24 mouse cellular contexts compared by ENCODE assay signal in the genomic region with DNA sequence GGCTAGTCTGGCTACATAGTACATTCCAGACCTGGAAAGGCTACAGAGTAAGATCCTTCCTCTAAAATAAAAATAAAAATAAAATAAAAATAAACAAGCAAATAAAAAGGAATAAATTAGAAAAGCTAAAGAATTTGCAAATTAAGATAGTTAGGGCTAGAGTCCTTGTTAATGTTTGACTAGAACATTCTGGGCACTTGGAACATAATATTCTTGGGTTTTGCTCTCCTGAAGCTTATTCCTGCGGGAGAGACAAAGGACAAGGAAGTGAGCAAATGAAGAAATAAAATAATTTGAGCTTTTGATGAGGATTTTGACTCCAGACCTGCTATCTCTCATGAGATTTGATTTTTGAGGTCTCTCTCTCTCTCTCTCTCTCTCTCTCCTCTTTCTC. TPM values are rescaled to one million over a fixed set of nuclear protein-coding genes. Genes with fewer than 3 reads are reported as not detected.
DNase-seq lines count a peak whose midpoint lies in the region; TF ChIP-seq lines count a peak whose summit lies in the region.
"Had no signal": no experiment of that assay in that cellular context is flagged by ENCODE, and none has a peak within 500 bp of the region (broad histone marks: within the 10 kb centered on the region; RNA-seq: fewer than 3 reads in every experiment).

No protein-coding gene starts in this region.

- peak overlapping the region; percentile 96 for H3K27ac ChIP-seq in kidney, adult 2 months (ENCODE audit: insufficient read depth, low read depth, low read length)
- H3K27ac ChIP-seq in ES-Bruce4 (ENCODE audit: insufficient read depth, low read length), result peak overlapping the region; percentile 95
- H3K27ac ChIP-seq in embryonic facial prominence, embryonic 10.5 days (replicated peaks), result no peak overlapping the region
- H3K27ac ChIP-seq: embryonic facial prominence, embryonic 12.5 days; forebrain, embryonic 13.5 days; forebrain, embryonic 15.5 days had no signal

- TF ChIP-seq POLR2A in kidney, adult 2 months (IDR thresholded peaks at IDR 0.05; ENCODE audit: low read depth, low read length), result no peak
- no peak for TF ChIP-seq POLR2A in ES-Bruce4 (IDR thresholded peaks at IDR 0.05; ENCODE audit: insufficient read depth, low read length)

- no peak overlapping the region for H3K9ac ChIP-seq in ES-Bruce4 (ENCODE audit: low read depth, poor library complexity, severe bottlenecking)
- H3K9ac ChIP-seq: embryonic facial prominence, embryonic 12.5 days; forebrain, embryonic 13.5 days; forebrain, embryonic 15.5 days; forebrain, postnatal 0 days had no signal

- no peak overlapping the region for H3K4me3 ChIP-seq in kidney, adult 2 months (ENCODE audit: insufficient read depth, low read depth, low read length)
- no peak overlapping the region for H3K4me3 ChIP-seq in ES-Bruce4 (ENCODE audit: low read depth, low read length)
- no peak overlapping the region for H3K4me3 ChIP-seq in embryonic facial prominence, embryonic 10.5 days
- H3K4me3 ChIP-seq: embryonic facial prominence, embryonic 12.5 days; forebrain, embryonic 13.5 days; forebrain, embryonic 15.5 days had no signal

- peaks cover 26% of the 10 kb centered on the region for H3K4me1 ChIP-seq in kidney, adult 2 months (ENCODE audit: control insufficient read depth, insufficient read depth, low read length)
- H3K4me1 ChIP-seq in ES-Bruce4 (ENCODE audit: control insufficient read depth, insufficient read depth, low read length), result peaks cover 10% of the 10 kb centered on the region
- H3K4me1 ChIP-seq in embryonic facial prominence, embryonic 10.5 days, result peaks cover 26% of the 10 kb centered on the region

- H3K9me3 ChIP-seq in ES-Bruce4 (replicated peaks; ENCODE audit: control insufficient read depth, insufficient read depth, low read length, poor library complexity, severe bottlenecking), result peaks cover 5% of the 10 kb centered on the region; the same call in 1 of the 2 replicates
- no peaks in the 10 kb centered on the region for H3K9me3 ChIP-seq in embryonic facial prominence, embryonic 10.5 days
- H3K9me3 ChIP-seq: forebrain, embryonic 13.5 days; forebrain, embryonic 15.5 days had no signal

- no peak for TF ChIP-seq EP300 in ES-Bruce4 (IDR thresholded peaks at IDR 0.05; ENCODE audit: insufficient read depth, low read depth, low read length)

- WGBS in kidney, adult 2 months, result 30% methylated on average over 1 of the region's 1 CpGs
- 86% methylated on average over 1 of the region's 1 CpGs for WGBS in embryonic facial prominence, embryonic 10.5 days

- no peaks in the 10 kb centered on the region for H3K27me3 ChIP-seq in kidney, adult 2 months (replicated peaks; ENCODE audit: control insufficient read depth, insufficient read depth, low read length)
- H3K27me3 ChIP-seq in ES-Bruce4 (ENCODE audit: control insufficient read depth, insufficient read depth, low read length, poor library complexity, severe bottlenecking), result no peaks in the 10 kb centered on the region
- peaks cover 15% of the 10 kb centered on the region for H3K27me3 ChIP-seq in embryonic facial prominence, embryonic 10.5 days (replicated peaks; ENCODE audit: low read depth, poor library complexity, severe bottlenecking)
- H3K27me3 ChIP-seq: CH12.LX; embryonic facial prominence, embryonic 12.5 days; forebrain, embryonic 13.5 days; forebrain, embryonic 15.5 days had no signal

- no peaks in the 10 kb centered on the region for H3K36me3 ChIP-seq in kidney, adult 2 months (ENCODE audit: control insufficient read depth, insufficient read depth, low read length)
- H3K36me3 ChIP-seq in ES-Bruce4 (ENCODE audit: control insufficient read depth, insufficient read depth, low read length, poor library complexity, severe bottlenecking), result no peaks in the 10 kb centered on the region
- no peaks in the 10 kb centered on the region for H3K36me3 ChIP-seq in embryonic facial prominence, embryonic 10.5 days (replicated peaks)
- H3K36me3 ChIP-seq: embryonic facial prominence, embryonic 12.5 days; forebrain, embryonic 15.5 days had no signal

- peak; percentile 58 for DNase-seq in kidney, adult 2 months
- no peak for DNase-seq in kidney, adult 18-20 months
- peak; percentile 39 for DNase-seq in R1 (ENCODE audit: low read depth, low spot score)
- DNase-seq in spleen, adult 12 weeks (ENCODE audit: low spot score), result no peak
- no peak for DNase-seq in embryonic facial prominence, embryonic 10.5 days (ENCODE audit: low spot score)
- DNase-seq: adrenal gland, adult 2 months; adrenal gland, postnatal 10 days; adrenal gland, postnatal 25 days; B cell, adult 2 months; cerebellum, adult 11 months; cerebellum, adult 18-20 months; cerebellum, adult 8-10 months; cerebellum, adult 9-11 months; cerebellum, postnatal 14 days; cerebellum, postnatal 36 days; embryo, embryonic 11 days; forebrain, postnatal 0 days had no signal

- TF ChIP-seq CTCF in kidney, adult 2 months (conservative IDR thresholded peaks at IDR 0.05; ENCODE audit: insufficient read depth, insufficient read length, low read depth, low read length), result no peak
- no peak for TF ChIP-seq CTCF in ES-Bruce4 (IDR thresholded peaks at IDR 0.05; ENCODE audit: low read depth, low read length)

RNA-seq across cellular contexts. Expression of a gene that starts 9.2 kb away (rescaled TPM):
- 18.1 and 20.8 TPM in 2 replicates for polyA plus RNA-seq in kidney, adult 2 months (2012; rRNA removed)
- polyA plus RNA-seq in ES-Bruce4 (2011; ENCODE audit: insufficient read depth, insufficient read length, low read depth, missing spikeins), result 165 and 176 TPM in 2 replicates
- polyA plus RNA-seq in embryonic facial prominence, embryonic 10.5 days (2016; fragmentation: Nextera tagmentation; extraction: Ambion mirVana), result 21.8 and 23.5 TPM in 2 replicates

RNA-seq across cellular contexts. Expression of a gene that starts 33.9 kb away (rescaled TPM):
- polyA plus RNA-seq in kidney, adult 2 months (2012; rRNA removed), result 0.20 and 4.0 TPM in 2 replicates
- polyA plus RNA-seq in ES-Bruce4 (2011; ENCODE audit: insufficient read depth, insufficient read length, low read depth, missing spikeins), result not detected in 2 replicates
- polyA plus RNA-seq in embryonic facial prominence, embryonic 10.5 days (2016; fragmentation: Nextera tagmentation; extraction: Ambion mirVana), result not detected in 2 replicates
- polyA plus RNA-seq: forebrain, embryonic 13.5 days; forebrain, embryonic 15.5 days; forebrain, postnatal 0 days; G1E; Patski had no signal

Comparison
In these comparisons a context has a peak if more than half of its experiments do, and no peak if none do; other contexts are left out.
1. DNase-seq: peak in kidney, adult 2 months (single experiment) and R1 (single experiment); none in kidney, adult 18-20 months (single experiment), spleen, adult 12 weeks (single experiment) and embryonic facial prominence, embryonic 10.5 days (single experiment).